Mouse (Mus musculus) kidney, postnatal 0 days (tissue): ENCODE measurements around the gene Nxpe4. TPM values are rescaled to one million over a fixed set of nuclear protein-coding genes. Genes with fewer than 3 reads are reported as not detected.

Source experiments
- ATAC-seq: fragments of 200-750 bp; cut with Nextera tagmentation; replicated peaks from 2 replicates; pipeline ENCODE4 v1.8.0; 2017; ENCODE audit warnings: low read depth, moderate number of reproducible peaks, moderate TSS enrichment, moderate library complexity; ENCODE audit not compliant: low FRiP score
- DNase-seq: peaks from one replicate; pipeline ENCODE4 v3.0.0-alpha.2; 2016; ENCODE audit warnings: low spot score
- H3K27ac ChIP-seq: fragments of 300-500 bp; sonication (generic); 2 replicates; pipeline ENCODE4 v1.5.1; 2014; ENCODE audit warnings: mild to moderate bottlenecking
- H3K27me3 ChIP-seq: fragments of 300-500 bp; sonication (generic); 2 replicates; pipeline ENCODE4 v1.6.1; 2014; ENCODE audit warnings: low read length, mixed read lengths; ENCODE audit not compliant: insufficient read depth
- H3K36me3 ChIP-seq: fragments of 300-500 bp; sonication (generic); 2 replicates; pipeline ENCODE4 v1.6.1; 2014; ENCODE audit warnings: low read length, mixed read lengths; ENCODE audit not compliant: insufficient read depth
- H3K4me1 ChIP-seq: fragments of 300-500 bp; sonication (generic); replicated peaks from 2 replicates; pipeline ENCODE4 v1.6.1; 2014; ENCODE audit warnings: antibody characterized with exemption, low read length, mixed read lengths; ENCODE audit not compliant: insufficient read depth
- H3K4me2 ChIP-seq: fragments of 300-500 bp; sonication (generic); 2 replicates; pipeline ENCODE4 v1.6.1; 2014; ENCODE audit warnings: mild to moderate bottlenecking, low read length, moderate library complexity, mixed read lengths
- H3K4me3 ChIP-seq: fragments of 300-500 bp; sonication (generic); replicated peaks from 2 replicates; pipeline ENCODE4 v1.5.1; 2014; ENCODE audit warnings: low read depth, low read length
- H3K9ac ChIP-seq: fragments of 300-500 bp; sonication (generic); 2 replicates; pipeline ENCODE4 v1.6.1; 2014; ENCODE audit warnings: low read depth, low read length
- H3K9me3 ChIP-seq: fragments of 300-500 bp; sonication (generic); replicated peaks from 2 replicates; pipeline ENCODE4 v1.6.1; 2016; ENCODE audit warnings: low read length, inconsistent platforms, mixed read lengths
- CTCF ChIP-seq: IDR thresholded peaks from 2 replicates; pipeline ENCODE4 v1.5.1; 2016; ENCODE audit warnings: antibody characterized with exemption, low read depth, mild to moderate bottlenecking, moderate library complexity
- WGBS: fragments of 180-500 bp; shearing (Covaris S2); extraction: QIAGEN DNeasy Blood & Tissue Kit; methylation state at CpG from one replicate; pipeline ENCODE4 v1.1.7; 2014; 5-methylcytosine and 5-hydroxymethylcytosine counted together
- polyA plus RNA-seq: library from polyadenylated mRNA; unstranded; fragments of >200 nt; fragmentation: Nextera tagmentation; extraction: Ambion mirVana; gene quantifications from 2 replicates; pipeline ENCODE4 v1.2.1, GENCODE M21; 2015

Gene Nxpe4
- polyA plus RNA-seq, 1 experiment from 2014 or later = 8.9 TPM

- no peak for DNase-seq
- no peaks in the 10 kb centered on the region for H3K36me3 ChIP-seq
- H3K4me3 ChIP-seq = no peak overlapping the region
- no peak for ATAC-seq
- no peaks in the 10 kb centered on the region for H3K4me1 ChIP-seq
- no peak for TF ChIP-seq CTCF
- no peak overlapping the region for H3K4me2 ChIP-seq
- H3K27me3 ChIP-seq = no peaks in the 10 kb centered on the region
- no peak overlapping the region for H3K9ac ChIP-seq
- 86% methylated on average over 5 of the region's 5 CpGs for WGBS
- H3K27ac ChIP-seq = no peak overlapping the region
- no peaks in the 10 kb centered on the region for H3K9me3 ChIP-seq
Observed at GRCm38 (mm10) chr9:48239461-48239860, 77.6 kb downstream of the Nxpe4 start.

DNA sequence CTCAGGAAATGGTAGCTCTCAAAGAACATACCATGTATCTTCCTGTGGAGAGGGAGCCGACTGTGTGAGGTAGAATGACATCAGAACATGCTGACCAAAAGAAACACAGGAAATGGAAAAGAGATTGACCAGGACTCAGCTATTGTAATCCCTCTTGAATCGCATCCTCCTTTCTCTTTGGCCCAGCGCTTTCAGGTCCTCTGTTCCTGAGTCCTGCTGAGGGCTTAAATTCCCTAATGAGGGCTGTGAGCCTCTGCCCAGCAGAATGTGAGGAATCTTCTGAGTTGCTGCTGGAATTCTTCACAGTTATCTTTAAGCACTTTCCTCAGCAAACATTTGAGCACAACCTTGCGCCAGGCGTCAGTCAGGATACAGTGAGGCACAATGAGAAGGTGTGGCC lies 78.6 kb downstream of the Nxpe4 start:
- Histone ChIP-seq H3K27me3 (no peaks in the 10 kb centered on the region), H3K9ac (no peak overlapping the region), H3K36me3 (no peaks in the 10 kb centered on the region), H3K4me1 (no peaks in the 10 kb centered on the region), H3K27ac (no peak overlapping the region), H3K4me2 (no peak overlapping the region), H3K9me3 (no peaks in the 10 kb centered on the region), H3K4me3 (no peak overlapping the region)
- WGBS = 71% methylated on average over 5 of the region's 5 CpGs
- no peak for DNase-seq
- ATAC-seq = no peak
- no peak for TF ChIP-seq CTCF

GRCm38 (mm10) chr9:48241791-48242190 lies 80.0 kb downstream of the Nxpe4 start:
- 93% methylated on average over 1 of the region's 1 CpGs for WGBS
- Histone ChIP-seq H3K9ac (no peak overlapping the region), H3K36me3 (no peaks in the 10 kb centered on the region), H3K4me1 (no peaks in the 10 kb centered on the region), H3K27ac (no peak overlapping the region), H3K4me3 (no peak overlapping the region), H3K9me3 (no peaks in the 10 kb centered on the region), H3K27me3 (no peaks in the 10 kb centered on the region), H3K4me2 (no peak overlapping the region)
- TF ChIP-seq CTCF = no peak
- DNase-seq (no peak), ATAC-seq (no peak)

GRCm38 (mm10) chr9:48242756-48243155 lies 80.9 kb downstream of the Nxpe4 start:
- H3K36me3 ChIP-seq = no peaks in the 10 kb centered on the region
- ATAC-seq = no peak

DNA sequence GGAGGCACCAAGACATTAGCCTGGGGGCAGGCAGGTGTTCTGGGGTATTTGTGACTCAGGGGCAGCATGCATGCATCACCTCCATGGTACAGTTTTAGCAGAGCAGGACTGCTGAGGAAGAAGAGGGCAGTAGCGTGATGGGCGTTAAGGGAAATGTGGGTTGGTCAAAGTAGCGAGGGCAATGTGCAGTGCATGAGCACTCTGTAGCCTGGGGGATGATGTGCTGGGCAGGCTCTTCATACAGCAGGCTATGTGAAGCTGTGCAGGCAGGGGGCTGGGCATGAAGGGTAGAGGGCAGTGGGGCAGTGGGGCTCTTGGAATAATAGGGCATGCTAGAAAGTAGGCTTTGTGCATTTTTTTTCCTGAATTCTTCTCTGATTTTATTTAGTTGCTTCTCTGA lies 82.4 kb downstream of the Nxpe4 start:
- DNase-seq (no peak), ATAC-seq (no peak)
- H3K27me3 ChIP-seq = no peaks in the 10 kb centered on the region
- H3K4me2 ChIP-seq = no peak overlapping the region
- H3K4me3 ChIP-seq = no peak overlapping the region
- H3K9ac ChIP-seq = no peak overlapping the region
- no peak overlapping the region for H3K27ac ChIP-seq
- H3K9me3 ChIP-seq = no peaks in the 10 kb centered on the region
- TF ChIP-seq CTCF = no peak
- no peaks in the 10 kb centered on the region for H3K36me3 ChIP-seq
- 77% methylated on average over 3 of the region's 3 CpGs for WGBS
- H3K4me1 ChIP-seq = no peaks in the 10 kb centered on the region

More at GRCm38 (mm10) chr9:48242756-48243155, 80.9 kb downstream of the Nxpe4 start:
- no peaks in the 10 kb centered on the region for H3K27me3 ChIP-seq
- no peak overlapping the region for H3K4me3 ChIP-seq
- no peak overlapping the region for H3K9ac ChIP-seq
- H3K9me3 ChIP-seq = no peaks in the 10 kb centered on the region
- DNase-seq = no peak
- no peak overlapping the region for H3K4me2 ChIP-seq
- no peak for TF ChIP-seq CTCF
- no peaks in the 10 kb centered on the region for H3K4me1 ChIP-seq
- WGBS = 88% methylated on average over 2 of the region's 2 CpGs
- H3K27ac ChIP-seq = no peak overlapping the region

GRCm38 (mm10) chr9:48245525-48245924 lies 83.7 kb downstream of the Nxpe4 start:
- no peak for ATAC-seq
- no peaks in the 10 kb centered on the region for H3K4me1 ChIP-seq
- no peaks in the 10 kb centered on the region for H3K27me3 ChIP-seq
- H3K36me3 ChIP-seq = no peaks in the 10 kb centered on the region
- H3K9ac ChIP-seq = no peak overlapping the region
- DNase-seq = no peak
- H3K9me3 ChIP-seq = no peaks in the 10 kb centered on the region
- WGBS = 76% methylated on average over 1 of the region's 1 CpGs
- no peak overlapping the region for H3K27ac ChIP-seq
- no peak for TF ChIP-seq CTCF
- H3K4me3 ChIP-seq = no peak overlapping the region
- no peak overlapping the region for H3K4me2 ChIP-seq

DNA sequence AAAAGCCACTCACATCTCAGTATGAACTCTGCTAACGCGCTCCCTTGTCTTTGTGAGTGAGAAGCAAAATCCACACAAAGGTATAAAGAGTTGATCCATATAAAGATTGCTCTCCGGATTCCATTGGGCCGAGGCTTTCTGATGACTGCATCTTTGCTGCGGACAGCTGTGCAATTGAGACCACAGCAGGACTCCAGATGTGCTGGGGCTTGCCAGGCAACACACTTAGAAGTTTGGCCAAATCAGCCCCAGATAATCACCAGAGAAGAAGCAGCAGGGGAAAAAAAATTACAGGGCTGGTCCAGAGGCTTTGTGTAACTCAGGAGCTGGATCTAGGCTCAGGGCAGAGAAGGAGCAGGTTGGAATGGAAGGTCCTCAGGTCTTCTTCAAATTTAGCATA lies 85.5 kb downstream of the Nxpe4 start:
- H3K27ac ChIP-seq = no peak overlapping the region
- DNase-seq (no peak), ATAC-seq (no peak)
- no peaks in the 10 kb centered on the region for H3K36me3 ChIP-seq
- H3K9me3 ChIP-seq = no peaks in the 10 kb centered on the region
- WGBS = 81% methylated on average over 5 of the region's 5 CpGs
- no peak overlapping the region for H3K9ac ChIP-seq
- TF ChIP-seq CTCF = no peak
- H3K4me2 ChIP-seq = no peak overlapping the region
- H3K27me3 ChIP-seq = no peaks in the 10 kb centered on the region
- no peaks in the 10 kb centered on the region for H3K4me1 ChIP-seq
- H3K4me3 ChIP-seq = no peak overlapping the region
